Mouse (Mus musculus): ENCODE data around the gene Gtf3c1. TPM values are rescaled to one million over a fixed set of nuclear protein-coding genes. Genes with fewer than 3 reads are reported as not detected.

Gene Gtf3c1
- polyA plus RNA-seq, 1 experiment from 2014 or later, result 28.6 TPM

- 94% methylated on average over 9 of the region's 9 CpGs for WGBS
- Histone ChIP-seq H3K9me3 (ENCODE audit: control insufficient read depth, low read length) (no peaks in the 10 kb centered on the region), H3K4me1 (replicated peaks; ENCODE audit: control insufficient read depth, insufficient read depth, low read length) (no peaks in the 10 kb centered on the region), H3K27me3 (replicated peaks; ENCODE audit: control insufficient read depth, insufficient read depth, low read length) (no peaks in the 10 kb centered on the region), H3K9ac (ENCODE audit: low read length) (no peak overlapping the region), H3K4me3 (ENCODE audit: low read depth, low read length) (no peak overlapping the region), H3K4me2 (ENCODE audit: low read length) (no peak overlapping the region), H3K36me3 (ENCODE audit: control insufficient read depth, insufficient read depth, low read length) (peaks cover 91% of the 10 kb centered on the region), H3K27ac (ENCODE audit: low read depth) (no peak overlapping the region)
- ATAC-seq (replicated peaks; ENCODE audit: low FRiP score, low TSS enrichment, low read depth), result no peak
- DNase-seq (ENCODE audit: low spot score), result no peak
These were observed 27.6 kb downstream of the Gtf3c1 start for GRCm38 (mm10) chr7:125679936-125680335.

- DNase-seq (ENCODE audit: low spot score), result no peak
- Histone ChIP-seq H3K4me3 (ENCODE audit: low read depth, low read length) (no peak overlapping the region), H3K9ac (ENCODE audit: low read length) (no peak overlapping the region), H3K9me3 (ENCODE audit: control insufficient read depth, low read length) (no peaks in the 10 kb centered on the region), H3K4me1 (replicated peaks; ENCODE audit: control insufficient read depth, insufficient read depth, low read length) (no peaks in the 10 kb centered on the region), H3K36me3 (ENCODE audit: control insufficient read depth, insufficient read depth, low read length) (peaks cover 96% of the 10 kb centered on the region), H3K27me3 (replicated peaks; ENCODE audit: control insufficient read depth, insufficient read depth, low read length) (no peaks in the 10 kb centered on the region), H3K4me2 (ENCODE audit: low read length) (no peak overlapping the region), H3K27ac (ENCODE audit: low read depth) (no peak overlapping the region)
- 87% methylated on average over 8 of the region's 8 CpGs for WGBS
- ATAC-seq (replicated peaks; ENCODE audit: low FRiP score, low TSS enrichment, low read depth), result no peak
These were observed 28.8 kb downstream of the Gtf3c1 start for GRCm38 (mm10) chr7:125678756-125679155.

- no peaks in the 10 kb centered on the region for H3K27me3 ChIP-seq (replicated peaks; ENCODE audit: control insufficient read depth, insufficient read depth, low read length)
- peak; percentile 77 for DNase-seq (ENCODE audit: low spot score)
- 76% methylated on average over 2 of the region's 2 CpGs for whole genome bisulfite sequencing
- no peak overlapping the region for H3K27ac ChIP-seq (ENCODE audit: low read depth)
- peaks cover 99% of the 10 kb centered on the region for H3K36me3 ChIP-seq (ENCODE audit: control insufficient read depth, insufficient read depth, low read length)
- no peaks in the 10 kb centered on the region for H3K4me1 ChIP-seq (replicated peaks; ENCODE audit: control insufficient read depth, insufficient read depth, low read length)
- no peak for ATAC-seq (replicated peaks; ENCODE audit: low FRiP score, low TSS enrichment, low read depth)
- no peak overlapping the region for H3K4me2 ChIP-seq (ENCODE audit: low read length)
- H3K9ac ChIP-seq (ENCODE audit: low read length), result no peak overlapping the region
- no peak overlapping the region for H3K4me3 ChIP-seq (ENCODE audit: low read depth, low read length)
- H3K9me3 ChIP-seq (ENCODE audit: control insufficient read depth, low read length), result no peaks in the 10 kb centered on the region
These were observed 32.7 kb downstream of the Gtf3c1 start for GRCm38 (mm10) chr7:125674916-125675315.

- WGBS, result 91% methylated on average over 8 of the region's 8 CpGs
- H3K4me2 ChIP-seq (ENCODE audit: low read length), result no peak overlapping the region
- no peaks in the 10 kb centered on the region for H3K9me3 ChIP-seq (ENCODE audit: control insufficient read depth, low read length)
- no peak overlapping the region for H3K27ac ChIP-seq (ENCODE audit: low read depth)
- DNase-seq (ENCODE audit: low spot score) (no peak), ATAC-seq (replicated peaks; ENCODE audit: low FRiP score, low TSS enrichment, low read depth) (no peak)
- no peak overlapping the region for H3K9ac ChIP-seq (ENCODE audit: low read length)
- no peaks in the 10 kb centered on the region for H3K27me3 ChIP-seq (replicated peaks; ENCODE audit: control insufficient read depth, insufficient read depth, low read length)
- H3K4me1 ChIP-seq (replicated peaks; ENCODE audit: control insufficient read depth, insufficient read depth, low read length), result no peaks in the 10 kb centered on the region
- H3K4me3 ChIP-seq (ENCODE audit: low read depth, low read length), result no peak overlapping the region
- peaks cover 99% of the 10 kb centered on the region for H3K36me3 ChIP-seq (ENCODE audit: control insufficient read depth, insufficient read depth, low read length)
These were observed 36.2 kb downstream of the Gtf3c1 start for GRCm38 (mm10) chr7:125671396-125671795.

- no peak for ATAC-seq (replicated peaks; ENCODE audit: low FRiP score, low TSS enrichment, low read depth)
- WGBS, result 87% methylated on average over 6 of the region's 6 CpGs
These were observed 36.7 kb downstream of the Gtf3c1 start for GRCm38 (mm10) chr7:125670865-125671264.

GRCm38 (mm10) chr7:125663654-125664053 is 43.9 kb downstream of the Gtf3c1 start:
- H3K36me3 ChIP-seq (ENCODE audit: control insufficient read depth, insufficient read depth, low read length), result peaks cover 97% of the 10 kb centered on the region
- no peaks in the 10 kb centered on the region for H3K27me3 ChIP-seq (replicated peaks; ENCODE audit: control insufficient read depth, insufficient read depth, low read length)
- H3K4me3 ChIP-seq (ENCODE audit: low read depth, low read length), result no peak overlapping the region
- H3K27ac ChIP-seq (ENCODE audit: low read depth), result no peak overlapping the region
- no peaks in the 10 kb centered on the region for H3K4me1 ChIP-seq (replicated peaks; ENCODE audit: control insufficient read depth, insufficient read depth, low read length)
- no peak overlapping the region for H3K9ac ChIP-seq (ENCODE audit: low read length)
- H3K4me2 ChIP-seq (ENCODE audit: low read length), result no peak overlapping the region
- no peaks in the 10 kb centered on the region for H3K9me3 ChIP-seq (ENCODE audit: control insufficient read depth, low read length)
- WGBS, result 73% methylated on average over 3 of the region's 3 CpGs
- DNase-seq (ENCODE audit: low spot score) (no peak), ATAC-seq (replicated peaks; ENCODE audit: low FRiP score, low TSS enrichment, low read depth) (no peak)

More at GRCm38 (mm10) chr7:125670865-125671264, 36.7 kb downstream of the Gtf3c1 start:
- no peak for DNase-seq (ENCODE audit: low spot score)
- H3K9me3 ChIP-seq (ENCODE audit: control insufficient read depth, low read length), result no peaks in the 10 kb centered on the region
- no peak overlapping the region for H3K27ac ChIP-seq (ENCODE audit: low read depth)
- no peaks in the 10 kb centered on the region for H3K27me3 ChIP-seq (replicated peaks; ENCODE audit: control insufficient read depth, insufficient read depth, low read length)
- H3K36me3 ChIP-seq (ENCODE audit: control insufficient read depth, insufficient read depth, low read length), result peaks cover 99% of the 10 kb centered on the region
- no peak overlapping the region for H3K4me3 ChIP-seq (ENCODE audit: low read depth, low read length)
- H3K9ac ChIP-seq (ENCODE audit: low read length), result no peak overlapping the region
- no peak overlapping the region for H3K4me2 ChIP-seq (ENCODE audit: low read length)
- no peaks in the 10 kb centered on the region for H3K4me1 ChIP-seq (replicated peaks; ENCODE audit: control insufficient read depth, insufficient read depth, low read length)

- 94% methylated on average over 6 of the region's 6 CpGs for whole genome bisulfite sequencing
- H3K36me3 ChIP-seq (ENCODE audit: control insufficient read depth, insufficient read depth, low read length), result peaks cover 97% of the 10 kb centered on the region
- no peaks in the 10 kb centered on the region for H3K9me3 ChIP-seq (ENCODE audit: control insufficient read depth, low read length)
- H3K4me3 ChIP-seq (ENCODE audit: low read depth, low read length), result no peak overlapping the region
- ATAC-seq (replicated peaks; ENCODE audit: low FRiP score, low TSS enrichment, low read depth) (no peak), DNase-seq (ENCODE audit: low spot score) (no peak)
- H3K27ac ChIP-seq (ENCODE audit: low read depth), result no peak overlapping the region
- H3K9ac ChIP-seq (ENCODE audit: low read length), result no peak overlapping the region
- H3K4me1 ChIP-seq (replicated peaks; ENCODE audit: control insufficient read depth, insufficient read depth, low read length), result no peaks in the 10 kb centered on the region
- H3K4me2 ChIP-seq (ENCODE audit: low read length), result no peak overlapping the region
- no peaks in the 10 kb centered on the region for H3K27me3 ChIP-seq (replicated peaks; ENCODE audit: control insufficient read depth, insufficient read depth, low read length)
These were observed 50.1 kb downstream of the Gtf3c1 start for GRCm38 (mm10) chr7:125657511-125657910.

GRCm38 (mm10) chr7:125649013-125649412 is 58.6 kb downstream of the Gtf3c1 start:
- no peaks in the 10 kb centered on the region for H3K27me3 ChIP-seq (replicated peaks; ENCODE audit: control insufficient read depth, insufficient read depth, low read length)
- H3K36me3 ChIP-seq (ENCODE audit: control insufficient read depth, insufficient read depth, low read length), result peaks cover 99% of the 10 kb centered on the region
- no peak overlapping the region for H3K9ac ChIP-seq (ENCODE audit: low read length)
- DNase-seq (ENCODE audit: low spot score) (no peak), ATAC-seq (replicated peaks; ENCODE audit: low FRiP score, low TSS enrichment, low read depth) (no peak)
- no peaks in the 10 kb centered on the region for H3K9me3 ChIP-seq (ENCODE audit: control insufficient read depth, low read length)
- H3K27ac ChIP-seq (ENCODE audit: low read depth), result no peak overlapping the region
- H3K4me3 ChIP-seq (ENCODE audit: low read depth, low read length), result no peak overlapping the region
- 91% methylated on average over 1 of the region's 1 CpGs for WGBS
- H3K4me2 ChIP-seq (ENCODE audit: low read length), result no peak overlapping the region
- H3K4me1 ChIP-seq (replicated peaks; ENCODE audit: control insufficient read depth, insufficient read depth, low read length), result no peaks in the 10 kb centered on the region

- ATAC-seq (replicated peaks; ENCODE audit: low FRiP score, low TSS enrichment, low read depth) (no peak), DNase-seq (ENCODE audit: low spot score) (no peak)
- H3K36me3 ChIP-seq (ENCODE audit: control insufficient read depth, insufficient read depth, low read length), result peaks cover 99% of the 10 kb centered on the region
- no peak overlapping the region for H3K9ac ChIP-seq (ENCODE audit: low read length)
- no peaks in the 10 kb centered on the region for H3K9me3 ChIP-seq (ENCODE audit: control insufficient read depth, low read length)
- no peak overlapping the region for H3K4me3 ChIP-seq (ENCODE audit: low read depth, low read length)
- 89% methylated on average over 7 of the region's 7 CpGs for WGBS
- no peaks in the 10 kb centered on the region for H3K4me1 ChIP-seq (replicated peaks; ENCODE audit: control insufficient read depth, insufficient read depth, low read length)
- H3K27me3 ChIP-seq (replicated peaks; ENCODE audit: control insufficient read depth, insufficient read depth, low read length), result no peaks in the 10 kb centered on the region
- no peak overlapping the region for H3K4me2 ChIP-seq (ENCODE audit: low read length)
- no peak overlapping the region for H3K27ac ChIP-seq (ENCODE audit: low read depth)
These were observed 62.2 kb downstream of the Gtf3c1 start for GRCm38 (mm10) chr7:125645413-125645812.
